Mouse (Mus musculus): Measurements from ENCODE around the gene Arih2. TPM values are rescaled to one million over a fixed set of nuclear protein-coding genes. Genes with fewer than 3 reads are reported as not detected.
"Not testable (repeated sequence)": the region's sequence is repeated elsewhere in the genome, so short reads cannot be mapped to it uniquely, and the experiment has no call there.

Arih2 gene
- total RNA-seq, 2 experiments from 2014 or later: 63.2 to 64.7 TPM

DNA sequence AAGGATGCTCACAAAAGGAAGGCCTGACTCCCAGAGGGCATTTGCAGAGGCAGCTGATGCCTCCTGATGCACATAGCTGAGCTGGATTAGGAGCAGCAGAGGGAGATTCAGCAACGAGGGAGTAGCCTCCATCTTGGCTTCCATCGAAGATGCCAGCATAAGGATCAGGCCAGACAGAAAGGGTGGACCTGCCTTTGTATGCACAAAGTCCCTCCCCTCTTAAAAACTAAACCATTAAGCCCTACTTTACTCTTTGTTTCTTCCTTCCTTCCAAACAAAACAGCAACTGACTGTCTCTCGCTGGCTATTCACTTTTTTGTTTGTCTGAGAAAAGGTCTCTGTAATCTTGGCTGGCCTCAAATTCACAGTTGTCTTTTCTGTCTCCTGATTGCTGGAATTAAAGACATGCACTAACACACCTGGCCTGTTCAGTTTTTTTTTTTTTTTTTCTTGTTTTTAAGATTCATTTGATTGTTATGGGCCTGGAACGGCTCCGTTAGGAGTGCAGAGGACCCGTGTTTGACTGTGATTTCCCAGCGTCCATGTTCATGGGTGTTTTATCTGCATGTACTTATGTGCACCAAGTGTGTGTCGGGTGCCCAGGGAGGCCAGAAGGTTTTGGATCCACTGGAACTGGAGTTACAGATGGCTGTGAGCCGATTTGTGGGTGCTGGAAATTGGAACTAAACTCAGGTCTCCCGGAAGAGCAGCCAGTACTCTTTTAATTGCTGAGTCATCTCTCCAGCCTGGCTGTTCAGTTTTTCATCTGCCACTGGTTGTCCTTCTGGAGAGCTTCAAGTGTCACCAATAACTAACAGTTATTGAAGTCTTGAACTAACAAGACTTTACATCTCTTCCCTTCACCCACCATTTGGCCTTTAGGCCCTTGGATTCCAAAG is 5.6 kb upstream of the Arih2 start:
- intact Hi-C loops (cut with DNase I): no loop called here
- no peak for DNase-seq

DNA sequence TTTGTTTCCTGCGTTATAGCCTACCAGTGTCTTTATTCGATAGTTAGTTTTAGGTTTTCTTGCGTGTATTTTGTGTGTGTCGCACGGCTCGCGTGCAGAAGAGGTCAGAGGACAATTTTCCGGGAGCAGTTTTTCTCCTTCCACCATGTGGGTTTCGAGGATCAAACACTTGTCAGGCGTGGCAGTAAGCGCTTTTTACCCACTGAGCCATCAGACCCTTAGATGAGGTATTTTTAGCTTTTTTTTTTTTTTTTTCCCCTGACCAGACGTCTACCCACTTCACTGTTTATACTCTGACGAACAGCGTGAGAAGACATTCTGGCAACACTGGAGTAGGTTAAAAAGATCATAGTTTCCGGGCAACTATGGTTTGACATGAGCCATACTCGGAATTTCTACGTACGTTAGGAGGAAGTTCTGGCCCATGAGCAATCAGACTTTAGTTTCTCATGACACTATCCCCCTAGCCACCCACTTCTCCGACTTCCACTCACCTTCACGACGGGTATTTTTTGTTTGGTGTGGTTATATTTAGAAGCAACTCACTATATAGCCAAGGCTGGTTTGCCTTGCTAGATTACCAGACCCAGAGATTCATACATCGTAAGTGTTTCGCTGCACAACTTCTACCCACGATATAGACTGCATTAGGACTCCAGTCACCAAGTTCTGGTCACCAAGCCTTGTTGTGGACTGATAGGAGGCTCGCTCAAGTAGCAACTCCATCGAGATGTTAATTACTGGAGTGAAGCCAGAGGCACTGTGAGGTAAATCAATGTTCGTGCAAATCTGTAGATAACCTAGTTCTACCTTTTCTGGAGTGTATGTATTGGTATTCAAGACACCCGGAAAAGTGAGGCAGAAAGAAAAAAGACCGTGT is 615 bp upstream of the Arih2 start:
- intact Hi-C loops (cut with DNase I): no loop called here
- no peak for DNase-seq

DNA sequence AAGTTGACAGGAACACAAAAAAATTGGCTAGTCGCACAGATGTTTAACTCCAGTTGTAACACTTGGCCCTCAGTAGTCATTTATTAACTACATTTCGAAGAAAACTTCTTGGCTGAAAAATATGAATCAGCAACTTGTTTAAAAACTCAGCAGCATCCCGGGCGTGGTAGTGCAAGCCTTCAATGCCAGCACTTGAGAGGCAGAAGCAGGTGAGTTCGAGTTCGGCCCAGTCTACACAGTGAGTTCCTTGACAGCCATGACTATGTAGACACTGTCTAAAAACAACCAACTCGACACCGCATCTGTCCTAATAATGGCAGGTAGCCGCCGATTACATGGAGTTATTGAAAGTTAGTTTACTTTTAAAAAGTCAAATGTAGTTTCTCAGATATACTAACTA is 1.0 kb downstream of the Arih2 start:
- no peak for DNase-seq
- intact Hi-C loops (cut with DNase I): no loop called here

DNA sequence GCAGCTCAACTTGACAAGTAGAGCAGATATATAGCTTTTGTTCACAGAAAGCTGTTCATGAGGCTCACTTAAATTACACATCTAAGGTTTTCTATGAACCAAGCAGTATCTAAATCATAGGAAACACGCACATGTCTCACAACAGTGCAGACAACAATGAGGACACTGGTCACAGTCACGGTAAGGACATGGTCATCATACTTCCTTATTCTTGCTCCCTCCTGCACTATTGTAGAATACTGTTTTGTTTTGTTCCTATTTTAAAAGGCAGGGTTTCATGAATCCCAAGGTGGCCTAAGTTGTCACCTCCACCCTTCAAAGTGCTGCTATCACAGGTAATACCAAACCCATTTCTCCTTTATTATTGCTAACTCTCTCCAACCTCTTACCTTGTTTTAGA is 9.4 kb downstream of the Arih2 start:
- intact Hi-C loops (cut with DNase I): loop anchor here (5.0 kb wide), 1 partner anchor 53 kb away; no protein-coding TSS in a partner anchor
- no peak for DNase-seq

DNA sequence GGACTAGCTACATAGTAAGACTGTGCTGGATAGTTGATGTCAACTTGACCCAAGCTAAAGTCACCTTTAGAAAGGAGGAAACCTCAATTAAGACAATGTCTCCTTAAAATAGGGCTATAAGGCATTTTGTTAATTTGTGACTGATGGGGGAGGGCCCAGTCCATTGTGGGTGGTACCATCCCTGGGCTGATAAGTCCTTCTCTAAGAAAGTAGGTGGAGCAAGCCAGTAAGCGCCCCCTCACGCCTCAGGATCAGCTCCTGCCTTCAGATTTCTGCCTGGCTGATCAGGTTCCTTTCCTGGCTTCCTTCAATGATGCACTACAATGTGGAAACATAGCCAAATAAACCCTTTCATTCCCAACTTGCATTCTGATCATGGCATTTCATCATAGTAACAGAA is 13.8 kb downstream of the Arih2 start:
- DNase-seq: no peak
- intact Hi-C loops (cut with DNase I): loop anchor here (5.0 kb wide), 1 partner anchor 48 kb away; no protein-coding TSS in a partner anchor

DNA sequence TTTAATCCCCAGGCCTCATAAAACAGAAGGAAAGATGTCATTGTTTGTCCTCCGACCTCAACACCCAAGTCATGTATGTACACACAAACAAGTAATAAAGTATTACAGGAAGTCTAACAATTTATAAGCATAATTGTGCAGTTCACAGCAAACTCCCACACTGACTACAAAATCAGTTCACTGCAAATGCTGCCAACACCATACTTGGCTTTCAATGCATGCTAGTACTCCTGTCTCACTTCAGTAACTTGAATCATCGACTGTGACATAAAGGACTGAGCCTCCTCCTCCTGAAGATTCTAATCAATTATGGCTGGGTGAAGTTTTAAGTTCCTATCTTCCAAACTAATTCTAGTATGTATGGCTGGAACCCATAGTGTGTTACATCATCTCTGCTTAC is 15.3 kb downstream of the Arih2 start:
- no peak for DNase-seq
- intact Hi-C loops (cut with DNase I): loop anchor here (5.0 kb wide), 1 partner anchor 37 kb away; the partner anchor contains the start of gene P4htm

DNA sequence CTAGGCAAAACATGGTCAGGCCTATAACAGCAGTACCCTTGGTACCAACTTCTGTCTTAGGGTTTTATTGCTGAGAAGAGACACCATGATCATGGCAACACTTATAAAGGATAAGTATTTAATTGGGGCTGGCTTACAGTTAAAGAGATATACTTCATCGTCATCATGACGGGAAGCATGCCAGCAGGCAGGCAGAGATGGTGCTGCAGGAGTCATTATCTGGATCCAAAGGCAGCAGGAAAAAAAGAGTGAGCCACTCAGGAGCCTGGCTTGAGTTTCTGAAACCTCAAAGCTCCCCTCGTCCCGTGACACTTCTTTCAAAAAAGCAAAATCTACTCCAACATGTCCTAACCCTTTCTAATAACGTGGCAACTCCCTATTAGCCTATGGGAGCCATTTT is 16.8 kb downstream of the Arih2 start:
- DNase-seq: no peak
- intact Hi-C loops (cut with DNase I): loop anchor here (5.0 kb wide), 1 partner anchor 35 kb away; the partner anchor contains the start of gene P4htm

DNA sequence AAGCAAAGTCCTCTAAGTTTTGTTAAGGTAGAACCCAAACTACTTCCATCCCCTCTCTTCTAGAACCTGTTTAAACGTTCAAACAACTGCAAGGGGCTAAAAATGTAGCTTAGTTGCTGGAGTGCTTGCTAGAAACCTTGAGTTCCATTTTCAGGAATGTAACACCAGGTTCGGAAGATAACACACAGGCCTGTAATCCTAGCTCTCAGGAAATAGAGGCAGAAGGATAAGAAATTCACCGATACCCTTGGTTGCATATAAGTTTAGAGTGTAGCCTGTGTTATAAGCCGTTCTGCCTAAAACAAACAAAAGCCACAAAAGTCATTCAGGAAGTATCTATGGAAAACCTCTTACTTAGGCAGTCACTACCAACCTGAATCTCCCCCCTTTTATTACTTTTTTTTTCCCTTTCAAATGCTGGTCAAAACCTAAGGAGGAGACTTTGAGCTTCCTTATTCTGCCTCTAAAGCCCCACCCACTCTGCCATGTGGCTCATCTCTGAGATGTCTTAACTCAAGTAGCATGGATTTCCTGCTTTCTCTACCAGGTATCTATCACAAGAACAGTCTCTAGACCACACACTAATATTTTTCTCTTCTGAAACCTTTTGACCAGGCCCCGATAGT is 17.4 kb downstream of the Arih2 start:
- DNase-seq: no peak
- intact Hi-C loops (cut with DNase I): loop anchor here (5.0 kb wide), 1 partner anchor 34 kb away; the partner anchor contains the start of gene P4htm

DNA sequence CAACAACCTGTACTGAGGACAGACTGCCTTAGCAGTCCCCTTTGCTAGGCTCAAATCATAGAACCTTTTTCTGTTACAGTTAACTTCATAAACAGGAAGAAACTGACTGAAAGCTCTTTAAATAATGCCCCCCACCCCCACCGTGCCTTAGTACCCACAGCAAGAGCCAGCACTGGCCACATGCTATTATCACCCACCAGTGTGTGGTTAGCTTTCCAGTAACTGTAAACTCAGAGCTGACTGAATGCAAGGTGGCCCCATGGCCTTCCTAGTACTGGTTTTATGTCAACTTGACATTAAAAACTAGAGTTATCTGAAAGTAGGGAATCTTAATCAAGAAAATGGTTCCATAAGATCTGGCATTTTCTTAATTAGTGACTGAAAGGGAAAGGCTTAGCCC is 18.5 kb downstream of the Arih2 start:
- intact Hi-C loops (cut with DNase I): loop anchor here (5.0 kb wide), 1 partner anchor 33 kb away; the partner anchor contains the start of gene P4htm

DNA sequence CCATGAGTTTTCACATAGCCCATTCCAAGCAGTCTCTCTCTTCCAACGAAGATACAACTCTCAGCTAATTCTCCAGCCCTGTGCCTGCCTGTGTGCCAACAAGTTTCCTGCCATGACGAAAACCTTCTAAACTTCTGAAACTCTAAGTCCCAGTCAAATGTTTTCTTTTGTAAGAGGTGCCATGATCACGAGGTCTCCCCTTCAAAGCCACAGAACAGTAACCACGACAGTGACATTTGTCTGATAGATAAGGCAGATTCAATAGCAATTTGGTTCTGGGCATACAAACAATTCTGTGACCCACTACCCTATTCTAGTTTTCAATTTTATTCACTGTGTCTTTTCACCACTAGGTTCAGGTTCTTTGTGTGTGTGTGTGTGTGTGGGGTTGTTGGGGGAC is 21.0 kb downstream of the Arih2 start:
- intact Hi-C loops (cut with DNase I): no loop called here
- DNase-seq: no peak

More for the DNA sequence above, 18.5 kb downstream of the Arih2 start:
- DNase-seq: no peak

DNA sequence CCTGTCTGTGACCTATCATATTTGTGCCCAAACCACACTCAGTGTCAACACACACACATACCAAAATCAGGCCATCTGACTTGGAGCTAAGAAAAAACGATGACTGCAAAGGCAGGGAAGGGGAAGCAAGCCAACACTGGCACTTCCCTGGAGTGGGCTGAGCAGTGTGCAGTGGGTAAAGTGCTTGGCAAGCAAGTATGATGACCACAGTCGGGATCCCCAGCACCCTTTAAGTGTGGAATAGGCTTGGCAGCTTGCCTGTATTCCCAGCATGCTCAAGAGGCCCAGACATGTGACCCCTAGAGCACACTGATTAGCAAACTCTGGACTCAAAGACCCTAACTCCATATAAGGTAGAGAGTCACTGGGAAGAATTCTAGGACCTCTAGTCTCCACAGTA is 22.7 kb downstream of the Arih2 start:
- intact Hi-C loops (cut with DNase I): no loop called here
- no peak for DNase-seq

DNA sequence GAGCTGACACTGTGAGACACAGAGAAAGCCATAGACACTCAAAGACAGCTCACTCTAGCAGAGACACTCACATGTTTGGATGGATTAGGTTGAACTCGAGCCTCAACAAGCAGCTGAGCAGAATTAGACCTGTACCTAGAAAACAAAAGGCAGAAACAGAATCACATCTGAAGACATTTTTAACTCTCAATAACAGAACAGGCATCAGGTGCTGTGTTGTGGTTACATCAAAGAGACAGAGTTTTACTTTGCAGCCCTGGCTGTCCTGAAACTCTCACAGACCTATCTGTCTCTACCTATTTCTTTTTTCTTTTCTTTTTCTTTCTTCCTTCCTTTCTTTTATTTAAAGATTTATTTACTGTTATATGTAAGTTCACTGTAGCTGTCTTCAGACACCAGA is 31.9 kb downstream of the Arih2 start:
- intact Hi-C loops (cut with DNase I): no loop called here
- DNase-seq: no peak

DNA sequence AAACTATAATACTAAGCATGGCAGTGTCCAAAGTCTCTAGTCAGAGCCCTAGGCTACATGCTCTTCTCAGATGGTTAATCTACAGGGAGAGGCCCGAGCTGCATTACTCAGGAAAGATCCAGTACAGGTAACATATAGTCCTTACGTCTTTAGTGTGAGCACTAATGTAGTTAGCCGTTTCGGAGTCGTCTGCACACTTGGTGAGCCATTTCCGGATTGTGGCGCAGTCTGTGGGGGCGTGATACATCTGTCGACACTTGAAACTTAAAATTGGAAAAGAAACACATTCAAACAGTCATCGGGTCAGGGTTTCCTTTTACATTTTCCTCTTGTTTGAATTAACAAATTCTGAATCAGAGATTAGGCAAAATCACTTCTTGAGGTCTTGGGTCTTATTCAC is 37.7 kb downstream of the Arih2 start:
- DNase-seq: no peak
- intact Hi-C loops (cut with DNase I): no loop called here

DNA sequence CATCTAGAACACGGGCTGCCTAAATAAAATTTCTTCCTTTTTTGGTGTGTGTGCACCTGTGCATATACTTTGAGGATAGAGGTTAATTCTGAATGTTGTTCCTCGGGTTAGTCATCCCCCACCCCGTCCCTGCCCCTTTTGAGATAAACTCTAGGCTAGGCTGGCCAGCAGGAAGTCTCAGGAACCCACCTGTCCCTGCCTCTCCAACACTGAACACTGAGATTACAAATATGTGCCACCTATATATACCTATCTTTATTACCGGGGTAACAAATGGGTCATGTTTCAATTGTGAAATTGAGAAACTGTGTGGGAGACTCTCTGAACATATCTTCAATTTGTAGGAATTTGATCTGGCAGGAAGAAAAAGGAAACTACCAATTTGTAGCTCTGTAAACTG is 40.3 kb downstream of the Arih2 start:
- intact Hi-C loops (cut with DNase I): no loop called here
- no peak for DNase-seq

DNA sequence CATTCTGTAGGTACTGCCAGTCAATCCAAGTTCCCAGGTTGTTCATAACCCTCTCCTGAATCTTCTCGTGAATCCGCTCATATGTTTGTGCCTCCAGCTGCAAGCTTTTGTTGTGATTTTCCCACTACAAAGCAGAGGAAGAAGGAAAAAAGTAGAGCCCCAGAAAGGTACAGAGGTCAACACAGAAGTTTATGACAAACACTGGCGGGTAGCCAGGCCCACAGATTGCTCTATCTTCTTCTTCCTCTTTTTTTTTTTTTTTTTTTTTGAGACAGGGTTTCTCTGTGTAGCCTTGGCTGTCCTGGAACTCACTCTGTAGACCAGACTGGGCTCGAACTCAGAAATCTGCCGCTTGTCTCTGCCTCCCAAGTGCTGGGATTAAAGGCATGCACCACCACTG is 41.3 kb downstream of the Arih2 start:
- DNase-seq; intact Hi-C loops (cut with DNase I): not testable (repeated sequence)

DNA sequence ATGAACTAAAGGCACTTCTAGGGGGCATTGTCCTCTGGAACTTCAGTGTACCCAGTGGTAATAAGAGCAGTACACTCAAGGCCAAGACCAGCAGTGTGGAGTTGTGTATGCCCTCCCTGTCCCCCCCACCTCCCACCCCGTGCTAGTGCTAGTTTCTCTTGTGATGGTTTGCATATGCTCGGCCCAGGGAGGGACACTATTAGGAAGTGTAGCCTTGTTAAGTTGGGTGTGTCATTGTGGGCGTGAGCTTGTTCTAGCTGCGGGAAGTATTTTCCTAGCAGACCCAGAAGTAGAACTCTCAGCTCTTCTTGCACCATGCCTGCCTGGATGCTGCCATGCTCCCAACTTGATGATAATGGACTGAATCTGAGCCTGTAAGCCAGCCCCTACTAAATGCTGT is 47.2 kb downstream of the Arih2 start:
- no peak for DNase-seq
- intact Hi-C loops (cut with DNase I): no loop called here

DNA sequence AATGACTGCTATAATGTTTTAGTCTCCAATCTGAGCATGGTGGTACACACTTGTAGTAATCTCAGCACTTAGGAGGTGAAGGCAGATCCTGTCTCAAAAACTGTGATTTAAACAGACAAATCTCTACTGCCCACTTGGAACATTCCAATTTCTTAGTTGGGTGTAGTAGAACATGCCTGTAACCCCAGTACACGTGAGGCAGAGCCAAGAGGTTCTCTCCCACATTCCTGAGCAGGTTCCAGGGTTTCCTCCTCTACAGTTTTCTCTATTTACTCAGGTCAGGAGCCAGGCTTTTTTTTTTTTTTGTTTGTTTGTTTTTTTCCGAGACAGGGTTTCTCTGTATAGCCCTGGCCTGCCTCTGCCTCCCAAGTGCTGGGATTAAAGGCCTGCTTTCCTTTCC is 49.2 kb downstream of the Arih2 start:
- DNase-seq: no peak
- intact Hi-C loops (cut with DNase I): no loop called here

DNA sequence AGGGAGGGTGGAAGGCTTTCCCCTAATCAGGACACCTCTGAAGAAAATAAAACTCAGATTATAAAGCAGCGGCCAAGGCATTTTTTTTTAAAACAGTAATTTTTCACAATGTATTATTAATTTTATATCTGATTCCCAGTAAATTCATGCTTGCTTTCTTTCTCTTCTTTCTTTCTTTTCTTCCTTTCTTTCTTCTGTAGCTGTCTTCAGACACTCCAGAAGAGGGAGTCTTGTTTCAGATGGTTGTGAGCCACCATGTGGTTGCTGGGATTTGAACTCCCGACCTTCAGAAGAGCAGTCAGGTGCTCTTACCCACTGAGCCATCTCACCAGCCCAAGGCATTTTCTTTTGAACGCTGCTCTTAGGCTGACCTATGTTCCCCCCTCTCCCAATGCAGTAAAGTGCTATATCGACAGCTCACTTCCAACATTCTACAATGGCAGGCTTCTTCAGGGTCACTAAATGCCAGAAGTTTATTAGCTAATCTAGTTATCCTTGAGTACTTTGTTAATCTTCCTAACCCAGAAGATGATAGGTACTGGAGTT is 50.1 kb downstream of the Arih2 start:
- DNase-seq: no peak
- intact Hi-C loops (cut with DNase I): loop anchor here (5.0 kb wide), 1 partner anchor 33 kb away; no protein-coding TSS in a partner anchor

DNA sequence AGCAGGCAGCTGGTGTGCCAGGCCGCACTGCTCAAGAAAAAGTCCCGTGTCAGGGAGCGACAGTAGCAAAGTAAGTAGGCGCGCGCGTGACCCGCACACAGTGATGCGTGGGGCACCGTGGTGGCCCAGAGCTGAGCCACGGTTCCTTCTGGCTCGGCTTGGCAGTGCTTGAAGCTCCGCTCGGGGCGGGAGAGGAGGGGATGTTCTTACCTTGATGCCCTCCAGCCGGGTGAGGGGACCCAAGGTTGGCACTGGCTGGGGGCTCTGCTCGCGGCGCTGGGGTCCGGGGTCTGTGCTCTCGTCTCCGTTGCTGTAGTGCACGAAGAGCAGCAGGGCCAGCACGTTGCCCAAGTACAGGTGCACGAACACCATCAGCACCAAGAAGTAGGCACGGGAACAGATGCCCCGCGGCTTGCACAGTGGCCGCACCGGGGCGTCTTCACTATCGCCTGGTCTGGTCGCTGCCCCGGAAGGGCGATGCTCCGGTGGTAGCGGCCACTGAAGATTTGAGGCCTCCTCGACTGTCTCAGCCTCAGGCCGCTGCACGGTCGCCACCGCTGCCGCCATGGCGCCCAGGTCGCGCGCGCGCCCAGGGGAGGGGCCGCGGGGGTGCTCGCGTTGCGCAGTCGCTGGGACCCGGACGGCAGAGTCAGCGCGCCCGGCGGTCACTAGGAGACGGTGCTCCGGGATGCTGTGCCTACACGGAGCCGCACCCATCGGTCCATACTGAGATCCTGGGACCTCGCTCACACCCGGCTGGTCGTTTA is 52.0 kb downstream of the Arih2 start, which contains the start of gene P4htm:
Gene P4htm (minus strand): TSS at position 670 of the 767 bp plus-strand sequence.
- intact Hi-C loops (cut with DNase I): loop anchor here (5.0 kb wide), 1 partner anchor 35 kb away; no protein-coding TSS in a partner anchor
- DNase-seq: peak; percentile 47 to 57

Data from gastrocnemius, postnatal 36 days (tissue).